Mouse (Mus musculus): ENCODE measurements at regions not wholly inside any gene's neighbourhood (a gene's known extent, or its start where the extent isn't known, plus 50 kb on each side); places are given as distances from the start of the nearest gene placed in this dataset.

DNA sequence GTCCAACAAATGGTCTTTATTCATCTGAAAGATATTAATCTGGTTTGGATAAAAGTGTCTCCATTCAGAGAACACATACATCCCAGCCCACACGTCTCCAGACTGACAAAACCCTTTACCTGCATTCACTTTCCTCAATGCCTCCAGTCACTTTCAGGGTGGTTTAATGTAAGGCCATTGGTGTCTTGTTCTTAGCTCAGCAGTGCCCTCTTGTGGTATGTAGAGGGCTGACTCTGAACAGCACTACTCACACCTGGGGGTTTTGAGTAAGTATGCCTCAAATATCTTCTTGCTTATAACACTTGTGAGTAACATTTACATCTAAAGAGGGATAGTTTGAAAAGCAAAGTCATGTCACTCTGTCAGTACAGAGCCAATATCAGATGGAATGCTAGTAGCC is 164.5 kb upstream of the Adamts16 start:
- H3K27ac ChIP-seq (replicated peaks), result no peak overlapping the region
- no peak overlapping the region for H3K4me3 ChIP-seq
- no peaks in the 10 kb centered on the region for H3K9me3 ChIP-seq (replicated peaks)
- 23% methylated on average over 1 of the region's 1 CpGs for WGBS
- H3K36me3 ChIP-seq, result no peaks in the 10 kb centered on the region
- H3K4me1 ChIP-seq, result peaks cover 5% of the 10 kb centered on the region
- peak; percentile 41 for DNase-seq (ENCODE audit: low spot score)
- no peaks in the 10 kb centered on the region for H3K27me3 ChIP-seq (ENCODE audit: low read depth, poor library complexity, severe bottlenecking)

GRCm38 (mm10) chr13:71003517-71003916 is 161.9 kb upstream of the Adamts16 start:
- Histone ChIP-seq H3K27me3 (ENCODE audit: low read depth, poor library complexity, severe bottlenecking) (no peaks in the 10 kb centered on the region), H3K4me3 (no peak overlapping the region), H3K4me1 (peaks cover 5% of the 10 kb centered on the region), H3K27ac (replicated peaks) (no peak overlapping the region), H3K36me3 (no peaks in the 10 kb centered on the region), H3K9me3 (replicated peaks) (no peaks in the 10 kb centered on the region)
- 72% methylated on average over 3 of the region's 3 CpGs for WGBS
- no peak for DNase-seq (ENCODE audit: low spot score)

- Histone ChIP-seq H3K36me3 (no peaks in the 10 kb centered on the region), H3K27me3 (ENCODE audit: low read depth, poor library complexity, severe bottlenecking) (no peaks in the 10 kb centered on the region), H3K9me3 (replicated peaks) (no peaks in the 10 kb centered on the region), H3K4me3 (no peak overlapping the region), H3K27ac (replicated peaks) (no peak overlapping the region), H3K4me1 (peaks cover 5% of the 10 kb centered on the region)
- WGBS, result 25% methylated on average over 2 of the region's 2 CpGs
- DNase-seq (ENCODE audit: low spot score), result peak; percentile 56
These were observed 159.7 kb upstream of the Adamts16 start for GRCm38 (mm10) chr13:71001278-71001677.

- 68% methylated on average over 5 of the region's 5 CpGs for whole genome bisulfite sequencing
These were observed 158.9 kb upstream of the Adamts16 start for GRCm38 (mm10) chr13:71000422-71001008.

DNA sequence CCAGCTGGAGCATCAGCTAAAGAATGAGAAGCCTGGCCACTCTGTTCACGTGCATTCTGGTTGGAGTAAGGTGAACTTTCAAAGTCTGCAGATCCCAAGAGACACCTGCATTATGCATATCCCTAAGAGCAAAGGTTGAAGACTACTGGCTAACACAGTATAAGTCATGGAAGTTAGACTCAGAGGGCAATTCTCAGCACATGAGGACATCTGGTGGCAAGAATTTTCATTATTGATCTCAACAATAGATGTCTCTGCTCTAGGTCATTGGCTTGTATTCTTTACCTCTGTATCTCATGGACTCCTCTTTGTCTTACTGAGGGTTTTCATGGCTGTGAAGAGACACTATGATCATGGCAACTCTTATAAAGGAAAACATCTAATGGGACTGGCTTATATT is 151.9 kb upstream of the Adamts16 start:
- Histone ChIP-seq H3K4me3 (no peak overlapping the region), H3K27me3 (ENCODE audit: low read depth, poor library complexity, severe bottlenecking) (no peaks in the 10 kb centered on the region), H3K36me3 (no peaks in the 10 kb centered on the region), H3K9me3 (replicated peaks) (no peaks in the 10 kb centered on the region), H3K4me1 (no peaks in the 10 kb centered on the region), H3K27ac (replicated peaks) (no peak overlapping the region)
- WGBS, result 74% methylated on average over 1 of the region's 1 CpGs
- no peak for DNase-seq (ENCODE audit: low spot score)

More at GRCm38 (mm10) chr13:71000422-71001008, 158.9 kb upstream of the Adamts16 start:
- Histone ChIP-seq H3K9me3 (replicated peaks) (no peaks in the 10 kb centered on the region), H3K27ac (replicated peaks) (no peak overlapping the region), H3K36me3 (no peaks in the 10 kb centered on the region), H3K4me3 (no peak overlapping the region), H3K27me3 (ENCODE audit: low read depth, poor library complexity, severe bottlenecking) (no peaks in the 10 kb centered on the region), H3K4me1 (peaks cover 5% of the 10 kb centered on the region)
- DNase-seq (ENCODE audit: low spot score), result no peak

GRCm38 (mm10) chr13:70989999-70990645 is 148.5 kb upstream of the Adamts16 start:
- Histone ChIP-seq H3K9me3 (replicated peaks) (no peaks in the 10 kb centered on the region), H3K4me3 (no peak overlapping the region)
- WGBS, result 90% methylated on average over 10 of the region's 10 CpGs

GRCm38 (mm10) chr13:70979344-70979743 is 137.7 kb upstream of the Adamts16 start:
- peak overlapping the region; percentile 81 for H3K27ac ChIP-seq (replicated peaks)

More at GRCm38 (mm10) chr13:70989999-70990645, 148.5 kb upstream of the Adamts16 start:
- H3K27ac ChIP-seq (replicated peaks), result no peak overlapping the region
- H3K4me1 ChIP-seq, result no peaks in the 10 kb centered on the region
- H3K27me3 ChIP-seq (ENCODE audit: low read depth, poor library complexity, severe bottlenecking), result no peaks in the 10 kb centered on the region
- H3K36me3 ChIP-seq, result no peaks in the 10 kb centered on the region
- no peak for DNase-seq (ENCODE audit: low spot score)

DNA sequence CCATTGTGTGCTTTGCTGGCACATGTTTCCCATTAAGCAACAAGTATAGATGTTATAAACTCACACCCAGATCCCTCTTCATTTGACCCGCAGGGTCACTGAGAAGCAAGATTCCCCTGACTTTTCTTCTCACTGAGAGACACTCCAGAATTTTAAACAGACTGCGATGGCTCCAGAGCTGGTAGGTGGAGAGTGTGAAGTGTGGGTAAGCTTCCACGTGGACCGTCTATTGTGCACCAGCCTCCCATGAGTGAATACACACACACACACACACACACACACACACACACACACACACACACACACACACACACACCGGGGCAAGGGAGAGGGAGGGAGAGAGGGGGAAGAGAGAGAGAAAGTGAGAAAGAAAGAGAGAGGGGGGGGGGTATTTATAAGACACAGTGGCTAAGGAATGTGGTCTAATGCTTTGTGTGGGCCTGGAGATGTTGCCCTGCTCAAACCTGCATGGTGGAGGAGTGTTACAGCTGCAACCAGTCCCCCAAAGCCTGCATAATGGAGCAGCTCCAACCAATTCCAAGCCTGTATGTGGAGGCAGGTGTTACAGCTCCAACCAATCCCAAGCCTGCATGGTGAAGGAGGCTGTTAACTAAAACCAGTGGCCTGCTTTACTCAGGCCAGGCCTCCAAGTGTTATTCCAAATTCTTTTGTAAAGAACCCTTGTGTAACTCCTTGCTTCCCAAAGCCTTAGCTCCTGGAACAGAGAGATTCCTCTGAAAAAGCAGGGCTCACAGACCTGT is 137.1 kb upstream of the Adamts16 start:
- no peak overlapping the region for H3K4me3 ChIP-seq
- DNase-seq (ENCODE audit: low spot score), result peak; percentile 27
- 75% methylated on average over 4 of the region's 5 CpGs for WGBS
- H3K27me3 ChIP-seq (ENCODE audit: low read depth, poor library complexity, severe bottlenecking), result no peaks in the 10 kb centered on the region
- no peaks in the 10 kb centered on the region for H3K36me3 ChIP-seq
- peak overlapping the region; percentile 81 for H3K27ac ChIP-seq (replicated peaks)
- peaks cover 14% of the 10 kb centered on the region for H3K4me1 ChIP-seq
- no peaks in the 10 kb centered on the region for H3K9me3 ChIP-seq (replicated peaks)

More at GRCm38 (mm10) chr13:70979344-70979743, 137.7 kb upstream of the Adamts16 start:
- H3K27me3 ChIP-seq (ENCODE audit: low read depth, poor library complexity, severe bottlenecking), result no peaks in the 10 kb centered on the region
- no peaks in the 10 kb centered on the region for H3K9me3 ChIP-seq (replicated peaks)
- H3K4me3 ChIP-seq, result no peak overlapping the region
- no peak for DNase-seq (ENCODE audit: low spot score)
- no peaks in the 10 kb centered on the region for H3K36me3 ChIP-seq
- 73% methylated on average over 1 of the region's 1 CpGs for WGBS
- peaks cover 14% of the 10 kb centered on the region for H3K4me1 ChIP-seq

GRCm38 (mm10) chr13:70969596-70969995 is 128.0 kb upstream of the Adamts16 start:
- no peak overlapping the region for H3K27ac ChIP-seq (replicated peaks)
- DNase-seq (ENCODE audit: low spot score), result no peak
- 85% methylated on average over 9 of the region's 9 CpGs for WGBS

GRCm38 (mm10) chr13:70967781-70968180 is 126.2 kb upstream of the Adamts16 start:
- no peak for DNase-seq (ENCODE audit: low spot score)
- H3K27me3 ChIP-seq (ENCODE audit: low read depth, poor library complexity, severe bottlenecking), result no peaks in the 10 kb centered on the region
- 85% methylated on average over 3 of the region's 3 CpGs for WGBS
- H3K9me3 ChIP-seq (replicated peaks), result no peaks in the 10 kb centered on the region
- H3K36me3 ChIP-seq, result no peaks in the 10 kb centered on the region
- no peak overlapping the region for H3K4me3 ChIP-seq
- H3K27ac ChIP-seq (replicated peaks), result no peak overlapping the region
- no peaks in the 10 kb centered on the region for H3K4me1 ChIP-seq

More at GRCm38 (mm10) chr13:70969596-70969995, 128.0 kb upstream of the Adamts16 start:
- H3K36me3 ChIP-seq, result no peaks in the 10 kb centered on the region
- H3K4me1 ChIP-seq, result no peaks in the 10 kb centered on the region
- no peak overlapping the region for H3K4me3 ChIP-seq
- H3K9me3 ChIP-seq (replicated peaks), result no peaks in the 10 kb centered on the region
- H3K27me3 ChIP-seq (ENCODE audit: low read depth, poor library complexity, severe bottlenecking), result no peaks in the 10 kb centered on the region

- peak; percentile 42 for DNase-seq (ENCODE audit: low spot score)
- no peaks in the 10 kb centered on the region for H3K9me3 ChIP-seq (replicated peaks)
These were observed 121.8 kb upstream of the Adamts16 start for GRCm38 (mm10) chr13:70963384-70963783.

DNA sequence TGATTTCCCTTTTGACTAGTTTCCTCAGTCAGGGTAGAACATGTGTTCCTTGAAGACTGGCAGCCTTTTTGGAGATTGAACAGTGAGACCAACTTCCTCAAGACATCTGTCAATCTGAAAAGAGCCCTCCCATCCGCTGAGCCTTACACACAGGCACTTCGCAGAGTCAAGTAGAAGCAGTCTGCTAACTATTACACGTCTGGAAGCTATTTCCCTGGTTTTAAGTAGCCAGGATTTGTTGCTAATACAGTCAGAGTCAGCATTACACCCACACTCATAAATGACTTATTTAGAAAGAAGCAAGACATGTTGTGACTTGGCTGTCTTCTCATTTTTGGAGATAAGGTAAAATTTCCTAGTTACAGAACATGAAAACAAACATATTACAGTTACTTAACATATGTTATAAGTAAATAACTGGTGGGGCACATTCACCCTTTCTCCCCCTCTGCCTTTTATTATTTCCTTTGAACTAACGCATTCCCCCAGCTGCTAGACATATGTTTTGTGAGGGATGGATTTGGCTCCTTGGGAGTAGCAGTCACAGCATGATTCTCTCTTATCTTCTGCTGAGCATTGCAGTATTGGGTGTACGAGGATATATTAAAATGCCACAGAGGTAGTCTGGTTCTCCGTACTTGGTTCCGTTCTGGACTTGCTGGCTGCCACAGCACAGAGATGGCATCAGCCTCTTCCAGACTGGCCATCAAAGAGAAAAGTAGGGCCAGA is 92.9 kb upstream of the Adamts16 start:
- no peak overlapping the region for H3K27ac ChIP-seq (replicated peaks)
- no peaks in the 10 kb centered on the region for H3K4me1 ChIP-seq
- H3K4me3 ChIP-seq, result no peak overlapping the region
- WGBS, result 79% methylated on average over 7 of the region's 7 CpGs
- no peaks in the 10 kb centered on the region for H3K36me3 ChIP-seq
- no peak for DNase-seq (ENCODE audit: low spot score)
- H3K27me3 ChIP-seq (ENCODE audit: low read depth, poor library complexity, severe bottlenecking), result no peaks in the 10 kb centered on the region
- H3K9me3 ChIP-seq (replicated peaks), result no peaks in the 10 kb centered on the region

More at GRCm38 (mm10) chr13:70963384-70963783, 121.8 kb upstream of the Adamts16 start:
- 72% methylated on average over 2 of the region's 2 CpGs for WGBS
- Histone ChIP-seq H3K27me3 (ENCODE audit: low read depth, poor library complexity, severe bottlenecking) (no peaks in the 10 kb centered on the region), H3K4me1 (no peaks in the 10 kb centered on the region), H3K27ac (replicated peaks) (no peak overlapping the region), H3K4me3 (no peak overlapping the region), H3K36me3 (no peaks in the 10 kb centered on the region)

Data from midbrain, embryonic 10.5 days (tissue).